Mouse (Mus musculus) splenic B cell, adult 2 months (primary cell): ENCODE results near the gene Rtf2.

Experiments
- DNase-seq: peaks from one replicate; pipeline ENCODE4 v3.0.0-alpha.2; 2011; ENCODE audit warnings: low read depth, low spot score
- H3K27me3 ChIP-seq: 2 replicates; pipeline ENCODE4 v1.6.1; 2012; ENCODE audit warnings: mild to moderate bottlenecking, low read length, moderate library complexity, mixed read lengths; ENCODE audit not compliant: control insufficient read depth, poor library complexity, insufficient read depth, severe bottlenecking
- H3K36me3 ChIP-seq: 2 replicates; pipeline ENCODE4 v1.6.1; 2012; ENCODE audit warnings: mild to moderate bottlenecking, low read length, moderate library complexity, mixed read lengths; ENCODE audit not compliant: control insufficient read depth, poor library complexity, insufficient read depth, severe bottlenecking

The Rtf2 gene

GRCm38 (mm10) chr2:172439843-172440639 is at the start of gene Rtf2:
Gene Rtf2, plus strand, starts transcription at chr2:172440556.
- no peaks in the 10 kb centered on the region for H3K27me3 ChIP-seq
- peak; percentile 97 for DNase-seq
- no peaks in the 10 kb centered on the region for H3K36me3 ChIP-seq

GRCm38 (mm10) chr2:172392041-172392521 is 48.3 kb upstream of the Rtf2 start:
- Histone ChIP-seq H3K27me3 (no peaks in the 10 kb centered on the region), H3K36me3 (no peaks in the 10 kb centered on the region)
- DNase-seq: no peak

- Histone ChIP-seq H3K36me3 (no peaks in the 10 kb centered on the region), H3K27me3 (no peaks in the 10 kb centered on the region)
- peak; percentile 84 for DNase-seq
Observed at GRCm38 (mm10) chr2:172393391-172394051, 46.8 kb upstream of the Rtf2 start, which contains the start of gene Cass4. Gene Cass4, plus strand, starts transcription at chr2:172393794.

GRCm38 (mm10) chr2:172394052-172394392 is 46.3 kb upstream of the Rtf2 start:
- no peak for DNase-seq
- Histone ChIP-seq H3K27me3 (no peaks in the 10 kb centered on the region), H3K36me3 (no peaks in the 10 kb centered on the region)

GRCm38 (mm10) chr2:172394671-172395070 is 45.7 kb upstream of the Rtf2 start:
- no peaks in the 10 kb centered on the region for H3K36me3 ChIP-seq
- no peak for DNase-seq
- no peaks in the 10 kb centered on the region for H3K27me3 ChIP-seq

GRCm38 (mm10) chr2:172395961-172396360 is 44.4 kb upstream of the Rtf2 start:
- DNase-seq: peak; percentile 31
- H3K36me3 ChIP-seq: no peaks in the 10 kb centered on the region
- no peaks in the 10 kb centered on the region for H3K27me3 ChIP-seq

- DNase-seq: peak; percentile 92
- H3K27me3 ChIP-seq: no peaks in the 10 kb centered on the region
- H3K36me3 ChIP-seq: no peaks in the 10 kb centered on the region
Observed at GRCm38 (mm10) chr2:172399901-172400300, 40.5 kb upstream of the Rtf2 start.

- H3K27me3 ChIP-seq: no peaks in the 10 kb centered on the region
- peak; percentile 95 for DNase-seq
- no peaks in the 10 kb centered on the region for H3K36me3 ChIP-seq
Observed at GRCm38 (mm10) chr2:172401116-172401825, 39.1 kb upstream of the Rtf2 start.

- H3K27me3 ChIP-seq: no peaks in the 10 kb centered on the region
- DNase-seq: no peak
- no peaks in the 10 kb centered on the region for H3K36me3 ChIP-seq
Observed at GRCm38 (mm10) chr2:172404239-172404638, 36.1 kb upstream of the Rtf2 start.

GRCm38 (mm10) chr2:172405011-172405410 is 35.3 kb upstream of the Rtf2 start:
- DNase-seq: peak; percentile 30

GRCm38 (mm10) chr2:172406173-172406572 is 34.2 kb upstream of the Rtf2 start:
- no peak for DNase-seq
- Histone ChIP-seq H3K27me3 (no peaks in the 10 kb centered on the region), H3K36me3 (no peaks in the 10 kb centered on the region)

More at GRCm38 (mm10) chr2:172405011-172405410, 35.3 kb upstream of the Rtf2 start:
- H3K36me3 ChIP-seq: no peaks in the 10 kb centered on the region
- H3K27me3 ChIP-seq: no peaks in the 10 kb centered on the region

GRCm38 (mm10) chr2:172407499-172407898 is 32.9 kb upstream of the Rtf2 start:
- no peak for DNase-seq
- Histone ChIP-seq H3K36me3 (no peaks in the 10 kb centered on the region), H3K27me3 (no peaks in the 10 kb centered on the region)

- no peaks in the 10 kb centered on the region for H3K27me3 ChIP-seq
- no peaks in the 10 kb centered on the region for H3K36me3 ChIP-seq
- no peak for DNase-seq
Observed at GRCm38 (mm10) chr2:172410686-172411085, 29.7 kb upstream of the Rtf2 start.

GRCm38 (mm10) chr2:172411091-172411490 is 29.3 kb upstream of the Rtf2 start:
- H3K27me3 ChIP-seq: no peaks in the 10 kb centered on the region
- no peak for DNase-seq
- H3K36me3 ChIP-seq: no peaks in the 10 kb centered on the region

- DNase-seq: peak; percentile 37
- no peaks in the 10 kb centered on the region for H3K36me3 ChIP-seq
- no peaks in the 10 kb centered on the region for H3K27me3 ChIP-seq
Observed at GRCm38 (mm10) chr2:172412454-172412853, 27.9 kb upstream of the Rtf2 start.
